Mouse (Mus musculus): ENCODE results near the gene Caskin2. TPM values are rescaled to one million over a fixed set of nuclear protein-coding genes. Genes with fewer than 3 reads are reported as not detected.

Gene Caskin2
- polyA plus RNA-seq, 1 experiment from 2014 or later, result 15.3 TPM

- Histone ChIP-seq H3K9me3 (ENCODE audit: control insufficient read depth, low read length) (no peaks in the 10 kb centered on the region), H3K4me1 (replicated peaks; ENCODE audit: control insufficient read depth, insufficient read depth, low read length) (peaks cover 20% of the 10 kb centered on the region), H3K9ac (ENCODE audit: low read length) (no peak overlapping the region), H3K36me3 (ENCODE audit: control insufficient read depth, insufficient read depth, low read length) (peaks cover 72% of the 10 kb centered on the region), H3K4me2 (ENCODE audit: low read length) (no peak overlapping the region), H3K27me3 (replicated peaks; ENCODE audit: control insufficient read depth, insufficient read depth, low read length) (no peaks in the 10 kb centered on the region), H3K27ac (ENCODE audit: low read depth) (no peak overlapping the region), H3K4me3 (ENCODE audit: low read depth, low read length) (no peak overlapping the region)
- DNase-seq (ENCODE audit: low spot score), result no peak
- 95% methylated on average over 7 of the region's 7 CpGs for WGBS
- ATAC-seq (replicated peaks; ENCODE audit: low FRiP score, low TSS enrichment, low read depth), result no peak
These were observed 8.4 kb downstream of the Caskin2 start for GRCm38 (mm10) chr11:115805005-115805404.

GRCm38 (mm10) chr11:115803072-115803709, 10.2 kb downstream of the Caskin2 start:
- peaks cover 87% of the 10 kb centered on the region for H3K36me3 ChIP-seq (ENCODE audit: control insufficient read depth, insufficient read depth, low read length)
- no peaks in the 10 kb centered on the region for H3K9me3 ChIP-seq (ENCODE audit: control insufficient read depth, low read length)
- whole genome bisulfite sequencing, result 92% methylated on average over 24 of the region's 24 CpGs
- no peak for ATAC-seq (replicated peaks; ENCODE audit: low FRiP score, low TSS enrichment, low read depth)
- no peak overlapping the region for H3K4me3 ChIP-seq (ENCODE audit: low read depth, low read length)
- no peaks in the 10 kb centered on the region for H3K27me3 ChIP-seq (replicated peaks; ENCODE audit: control insufficient read depth, insufficient read depth, low read length)
- DNase-seq (ENCODE audit: low spot score), result no peak
- no peak overlapping the region for H3K4me2 ChIP-seq (ENCODE audit: low read length)
- no peak overlapping the region for H3K9ac ChIP-seq (ENCODE audit: low read length)
- no peak overlapping the region for H3K27ac ChIP-seq (ENCODE audit: low read depth)
- peaks cover 2% of the 10 kb centered on the region; the same call in 1 of the 2 replicates for H3K4me1 ChIP-seq (replicated peaks; ENCODE audit: control insufficient read depth, insufficient read depth, low read length)

- Histone ChIP-seq H3K4me2 (ENCODE audit: low read length) (no peak overlapping the region), H3K4me1 (replicated peaks; ENCODE audit: control insufficient read depth, insufficient read depth, low read length) (no peaks in the 10 kb centered on the region), H3K4me3 (ENCODE audit: low read depth, low read length) (no peak overlapping the region), H3K27me3 (replicated peaks; ENCODE audit: control insufficient read depth, insufficient read depth, low read length) (no peaks in the 10 kb centered on the region), H3K9me3 (ENCODE audit: control insufficient read depth, low read length) (no peaks in the 10 kb centered on the region), H3K9ac (ENCODE audit: low read length) (no peak overlapping the region), H3K36me3 (ENCODE audit: control insufficient read depth, insufficient read depth, low read length) (peaks cover 93% of the 10 kb centered on the region), H3K27ac (ENCODE audit: low read depth) (no peak overlapping the region)
- 88% methylated on average over 18 of the region's 18 CpGs for WGBS
- ATAC-seq (replicated peaks; ENCODE audit: low FRiP score, low TSS enrichment, low read depth) (no peak), DNase-seq (ENCODE audit: low spot score) (no peak)
These were observed 12.5 kb downstream of the Caskin2 start for GRCm38 (mm10) chr11:115800981-115801380.

DNA sequence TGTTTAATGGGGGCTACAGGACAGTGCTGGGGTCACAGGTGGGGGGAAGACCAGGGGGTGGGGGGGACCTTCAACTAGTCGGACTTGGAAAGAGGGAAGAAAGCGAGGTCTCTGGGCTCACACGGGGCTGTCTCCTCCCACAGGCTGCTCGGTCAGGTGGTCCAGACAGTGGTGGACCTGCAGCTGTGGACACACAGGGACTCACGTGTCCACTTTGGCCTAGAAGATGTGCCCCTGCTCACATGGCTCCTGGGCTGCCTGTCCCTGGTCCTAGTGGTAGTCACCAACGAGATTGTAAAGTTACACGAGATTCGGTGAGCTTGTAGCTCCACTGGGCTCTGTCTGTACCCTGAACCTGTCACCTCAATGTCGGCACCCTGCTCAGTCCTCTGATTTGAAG, 15.8 kb downstream of the Caskin2 start:
- no peak overlapping the region for H3K9ac ChIP-seq (ENCODE audit: low read length)
- ATAC-seq (replicated peaks; ENCODE audit: low FRiP score, low TSS enrichment, low read depth) (no peak), DNase-seq (ENCODE audit: low spot score) (no peak)
- H3K4me2 ChIP-seq (ENCODE audit: low read length), result no peak overlapping the region
- no peak overlapping the region for H3K27ac ChIP-seq (ENCODE audit: low read depth)
- H3K27me3 ChIP-seq (replicated peaks; ENCODE audit: control insufficient read depth, insufficient read depth, low read length), result no peaks in the 10 kb centered on the region
- WGBS, result 78% methylated on average over 9 of the region's 9 CpGs
- H3K9me3 ChIP-seq (ENCODE audit: control insufficient read depth, low read length), result no peaks in the 10 kb centered on the region
- peaks cover 94% of the 10 kb centered on the region for H3K36me3 ChIP-seq (ENCODE audit: control insufficient read depth, insufficient read depth, low read length)
- no peak overlapping the region for H3K4me3 ChIP-seq (ENCODE audit: low read depth, low read length)
- no peaks in the 10 kb centered on the region for H3K4me1 ChIP-seq (replicated peaks; ENCODE audit: control insufficient read depth, insufficient read depth, low read length)

DNA sequence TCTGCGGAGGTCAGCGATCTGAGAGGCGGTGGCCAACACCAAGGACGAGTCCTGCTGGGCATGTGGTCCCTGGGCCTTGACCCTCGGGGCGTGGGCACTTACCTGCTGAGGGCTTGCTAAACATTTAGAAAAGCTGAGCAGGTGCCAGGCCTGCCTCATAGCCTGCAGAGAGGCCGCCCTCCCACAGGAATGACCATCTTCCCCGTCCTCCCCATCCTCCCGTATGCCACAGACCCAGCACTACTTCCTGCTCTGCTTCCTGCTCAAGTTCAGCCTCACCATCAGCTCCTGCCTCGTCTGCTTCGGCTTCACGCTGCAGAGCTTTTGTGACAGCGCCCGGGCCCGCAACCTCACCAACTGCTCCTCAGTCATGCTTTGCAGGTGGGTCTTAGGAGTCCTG, 16.5 kb downstream of the Caskin2 start:
- Histone ChIP-seq H3K36me3 (ENCODE audit: control insufficient read depth, insufficient read depth, low read length) (peaks cover 94% of the 10 kb centered on the region), H3K27me3 (replicated peaks; ENCODE audit: control insufficient read depth, insufficient read depth, low read length) (no peaks in the 10 kb centered on the region), H3K4me2 (ENCODE audit: low read length) (no peak overlapping the region), H3K4me3 (ENCODE audit: low read depth, low read length) (no peak overlapping the region), H3K9me3 (ENCODE audit: control insufficient read depth, low read length) (no peaks in the 10 kb centered on the region), H3K4me1 (replicated peaks; ENCODE audit: control insufficient read depth, insufficient read depth, low read length) (no peaks in the 10 kb centered on the region), H3K27ac (ENCODE audit: low read depth) (no peak overlapping the region), H3K9ac (ENCODE audit: low read length) (no peak overlapping the region)
- WGBS, result 81% methylated on average over 15 of the region's 15 CpGs
- ATAC-seq (replicated peaks; ENCODE audit: low FRiP score, low TSS enrichment, low read depth), result no peak
- DNase-seq (ENCODE audit: low spot score), result no peak

GRCm38 (mm10) chr11:115792353-115792752, 21.1 kb downstream of the Caskin2 start:
- no peak for ATAC-seq (replicated peaks; ENCODE audit: low FRiP score, low TSS enrichment, low read depth)
- H3K4me2 ChIP-seq (ENCODE audit: low read length), result no peak overlapping the region
- 88% methylated on average over 14 of the region's 14 CpGs for WGBS
- H3K9me3 ChIP-seq (ENCODE audit: control insufficient read depth, low read length), result no peaks in the 10 kb centered on the region
- H3K9ac ChIP-seq (ENCODE audit: low read length), result no peak overlapping the region
- H3K4me1 ChIP-seq (replicated peaks; ENCODE audit: control insufficient read depth, insufficient read depth, low read length), result no peaks in the 10 kb centered on the region
- H3K27me3 ChIP-seq (replicated peaks; ENCODE audit: control insufficient read depth, insufficient read depth, low read length), result no peaks in the 10 kb centered on the region
- H3K4me3 ChIP-seq (ENCODE audit: low read depth, low read length), result no peak overlapping the region
- H3K36me3 ChIP-seq (ENCODE audit: control insufficient read depth, insufficient read depth, low read length), result peaks cover 87% of the 10 kb centered on the region
- H3K27ac ChIP-seq (ENCODE audit: low read depth), result no peak overlapping the region
- DNase-seq (ENCODE audit: low spot score), result no peak

DNA sequence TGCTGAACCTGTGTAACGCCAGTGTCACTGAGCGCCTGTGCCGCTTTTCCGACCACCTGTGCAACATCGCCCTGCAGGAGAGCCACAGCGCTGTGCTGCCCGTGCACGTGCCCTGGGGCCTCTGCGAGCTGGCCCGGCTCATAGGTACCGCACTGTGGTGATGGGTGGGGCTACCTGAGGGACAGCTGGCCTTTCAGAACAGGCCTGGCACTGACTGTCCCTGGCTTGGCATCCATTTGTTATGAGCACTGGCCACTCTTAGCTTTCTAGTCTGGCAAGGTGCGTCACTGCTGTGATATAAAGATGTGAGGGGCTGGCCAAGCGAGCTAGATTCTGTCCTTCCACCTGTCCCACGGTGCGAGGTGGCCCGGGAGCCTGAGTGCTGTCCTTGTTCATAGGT, 21.5 kb downstream of the Caskin2 start:
- H3K9me3 ChIP-seq (ENCODE audit: control insufficient read depth, low read length), result no peaks in the 10 kb centered on the region
- H3K4me3 ChIP-seq (ENCODE audit: low read depth, low read length), result no peak overlapping the region
- H3K27ac ChIP-seq (ENCODE audit: low read depth), result no peak overlapping the region
- H3K9ac ChIP-seq (ENCODE audit: low read length), result no peak overlapping the region
- peaks cover 83% of the 10 kb centered on the region for H3K36me3 ChIP-seq (ENCODE audit: control insufficient read depth, insufficient read depth, low read length)
- 97% methylated on average over 16 of the region's 16 CpGs for WGBS
- no peak overlapping the region for H3K4me2 ChIP-seq (ENCODE audit: low read length)
- H3K27me3 ChIP-seq (replicated peaks; ENCODE audit: control insufficient read depth, insufficient read depth, low read length), result no peaks in the 10 kb centered on the region
- H3K4me1 ChIP-seq (replicated peaks; ENCODE audit: control insufficient read depth, insufficient read depth, low read length), result no peaks in the 10 kb centered on the region
- DNase-seq (ENCODE audit: low spot score), result no peak
- no peak for ATAC-seq (replicated peaks; ENCODE audit: low FRiP score, low TSS enrichment, low read depth)

DNA sequence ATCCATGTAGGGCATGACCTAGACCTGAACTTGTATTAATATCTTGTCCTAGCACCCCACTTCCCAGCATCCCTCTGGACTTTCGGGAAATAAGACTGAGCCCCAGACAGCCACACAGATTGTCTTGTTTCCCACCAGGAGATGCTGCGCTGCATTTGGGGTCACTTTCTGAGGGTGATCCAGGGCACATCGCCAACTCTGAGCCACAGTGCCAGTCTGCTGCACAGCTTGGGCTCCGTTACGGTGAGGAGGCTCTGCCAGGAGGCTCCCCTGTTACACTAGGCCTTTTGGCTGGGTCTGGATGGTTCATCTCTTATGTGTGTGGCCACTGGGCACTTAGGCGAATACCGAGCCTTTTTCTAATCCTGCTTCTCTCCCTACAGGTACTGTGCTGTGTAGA, 23.7 kb downstream of the Caskin2 start:
- no peak overlapping the region for H3K4me2 ChIP-seq (ENCODE audit: low read length)
- no peaks in the 10 kb centered on the region for H3K4me1 ChIP-seq (replicated peaks; ENCODE audit: control insufficient read depth, insufficient read depth, low read length)
- H3K9me3 ChIP-seq (ENCODE audit: control insufficient read depth, low read length), result no peaks in the 10 kb centered on the region
- no peak for ATAC-seq (replicated peaks; ENCODE audit: low FRiP score, low TSS enrichment, low read depth)
- 93% methylated on average over 7 of the region's 7 CpGs for WGBS
- peaks cover 70% of the 10 kb centered on the region for H3K36me3 ChIP-seq (ENCODE audit: control insufficient read depth, insufficient read depth, low read length)
- H3K27me3 ChIP-seq (replicated peaks; ENCODE audit: control insufficient read depth, insufficient read depth, low read length), result no peaks in the 10 kb centered on the region
- no peak overlapping the region for H3K9ac ChIP-seq (ENCODE audit: low read length)
- no peak for DNase-seq (ENCODE audit: low spot score)
- H3K27ac ChIP-seq (ENCODE audit: low read depth), result no peak overlapping the region
- H3K4me3 ChIP-seq (ENCODE audit: low read depth, low read length), result no peak overlapping the region

DNA sequence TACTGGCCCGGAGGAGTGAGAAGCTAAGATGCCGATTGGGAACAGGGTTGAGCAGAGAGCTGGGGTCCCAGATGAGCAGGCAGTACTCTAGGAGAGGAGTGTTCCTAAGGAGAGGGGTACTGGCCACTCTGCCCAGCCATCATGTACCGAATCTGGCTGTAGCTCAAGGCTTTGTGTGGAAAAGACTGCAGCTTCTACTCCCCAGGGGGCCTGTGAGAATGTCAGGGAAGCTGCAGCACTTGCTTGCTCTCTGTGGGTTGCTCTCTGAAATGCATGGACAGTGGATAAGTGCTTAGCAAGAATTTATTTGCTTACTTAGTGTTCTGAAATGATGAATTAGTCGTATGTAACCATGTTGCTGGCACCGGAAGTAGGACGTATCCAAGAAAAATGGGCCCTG, 27.0 kb downstream of the Caskin2 start:
- no peaks in the 10 kb centered on the region for H3K4me1 ChIP-seq (replicated peaks; ENCODE audit: control insufficient read depth, insufficient read depth, low read length)
- peaks cover 38% of the 10 kb centered on the region for H3K36me3 ChIP-seq (ENCODE audit: control insufficient read depth, insufficient read depth, low read length)
- no peaks in the 10 kb centered on the region for H3K27me3 ChIP-seq (replicated peaks; ENCODE audit: control insufficient read depth, insufficient read depth, low read length)
- no peaks in the 10 kb centered on the region for H3K9me3 ChIP-seq (ENCODE audit: control insufficient read depth, low read length)
- 74% methylated on average over 6 of the region's 6 CpGs for WGBS
- H3K9ac ChIP-seq (ENCODE audit: low read length), result no peak overlapping the region
- no peak for ATAC-seq (replicated peaks; ENCODE audit: low FRiP score, low TSS enrichment, low read depth)
- no peak overlapping the region for H3K27ac ChIP-seq (ENCODE audit: low read depth)
- no peak overlapping the region for H3K4me2 ChIP-seq (ENCODE audit: low read length)
- H3K4me3 ChIP-seq (ENCODE audit: low read depth, low read length), result no peak overlapping the region
- DNase-seq (ENCODE audit: low spot score), result no peak

All from intestine, embryonic 14.5 days (tissue).